Mouse (Mus musculus): ENCODE results near the gene Col6a6.
A peak's percentile ranks its signal among the peaks of the same experiment; 100 is the strongest.
"Not testable (repeated sequence)": the region's sequence is repeated elsewhere in the genome, so short reads cannot be mapped to it uniquely, and the experiment has no call there.

Gene Col6a6

DNA sequence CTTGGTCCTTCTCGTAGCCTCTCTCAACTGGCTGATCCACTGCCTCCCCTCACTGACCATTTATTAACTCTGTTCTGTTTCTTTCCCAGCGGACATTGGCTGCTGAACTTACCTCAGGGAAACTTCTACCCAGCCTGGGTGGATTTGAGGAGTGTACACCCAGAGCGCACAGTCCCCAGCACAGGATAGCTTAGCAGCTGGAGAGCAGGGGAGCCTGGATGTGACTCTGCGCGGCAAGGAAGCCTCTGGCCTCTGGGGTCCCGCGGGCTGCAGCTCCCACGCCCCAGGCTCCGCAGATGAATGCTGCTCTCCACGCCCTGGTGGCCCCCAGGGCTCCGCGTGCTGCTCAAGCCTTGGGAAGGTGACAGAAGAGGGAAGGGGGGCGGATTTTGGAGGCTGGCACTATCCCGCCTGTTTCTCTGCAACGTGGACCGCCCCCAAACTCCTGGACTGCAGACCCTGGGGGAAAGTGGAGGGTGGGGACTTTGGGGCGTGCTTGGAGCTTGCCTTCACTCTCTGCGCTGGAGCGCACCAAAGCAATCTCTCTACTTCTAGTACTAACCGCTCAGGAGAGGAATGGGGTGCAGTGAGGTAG, at the start of gene Col6a6:
Gene Col6a6, minus strand, starts transcription at position 370 of the 595 bp plus-strand sequence.
- no peak for DNase-seq (ENCODE audit: low spot score in 2 of 2)

DNA sequence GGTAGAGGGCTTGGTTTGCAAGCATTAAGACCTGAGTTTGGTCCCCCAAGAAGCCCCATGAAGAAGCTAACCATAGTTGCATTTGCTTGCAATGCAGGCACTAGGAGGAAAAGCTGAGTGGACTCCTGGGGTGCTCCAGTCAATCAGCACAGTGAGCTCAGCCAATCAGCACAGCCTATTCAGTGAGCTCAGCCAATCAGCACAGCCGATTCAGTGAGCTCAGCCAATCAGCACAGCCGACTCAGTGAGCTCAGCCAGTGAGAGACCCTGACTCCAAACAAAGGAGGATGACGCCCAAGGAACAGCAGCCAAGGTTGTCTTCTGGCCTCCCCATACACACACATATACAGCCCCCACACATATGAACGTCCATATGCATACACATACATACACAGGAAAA, 48.2 kb upstream of the Col6a6 start:
- DNase-seq (ENCODE audit: low spot score in 2 of 2) = no peak

DNA sequence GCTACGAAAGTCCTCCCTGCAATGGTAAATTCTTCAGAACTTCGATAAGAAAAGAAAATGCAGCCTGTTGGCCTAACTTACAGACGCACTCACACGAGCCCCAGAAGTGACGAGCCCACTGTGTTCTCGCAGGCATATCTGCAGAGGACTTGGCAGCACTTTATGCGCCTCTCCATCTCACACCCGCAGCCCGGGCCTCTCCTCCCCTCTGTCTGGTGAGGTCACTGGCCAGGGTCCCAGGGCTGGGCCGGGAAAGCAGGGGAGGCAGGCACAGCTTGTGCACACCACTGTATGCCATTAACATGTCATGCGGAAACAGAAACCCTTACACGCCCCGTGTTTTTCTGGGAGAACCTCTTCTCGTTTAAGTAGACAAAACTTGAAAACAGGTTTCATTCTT, 43.7 kb upstream of the Col6a6 start:
- DNase-seq (ENCODE audit: low spot score in 2 of 2) = no peak

DNA sequence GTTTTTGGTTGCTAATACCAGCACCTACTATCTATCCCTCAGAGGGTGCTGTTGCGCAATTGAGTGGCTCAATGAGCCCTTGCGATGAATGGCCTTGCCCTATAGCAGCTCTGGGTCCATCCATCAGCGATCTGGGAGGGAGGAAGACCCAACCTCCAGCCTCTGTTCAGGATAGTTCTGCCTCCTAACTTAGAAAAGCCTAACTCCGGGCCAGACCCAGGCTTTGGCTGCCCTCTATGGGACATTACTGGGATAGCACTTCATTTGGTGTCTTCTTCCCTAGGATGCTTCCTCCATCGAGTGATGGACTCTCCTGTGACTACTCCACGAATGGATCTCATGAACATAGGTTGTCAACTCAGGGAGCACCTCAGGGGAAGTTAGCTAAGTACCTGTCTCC, 29.8 kb upstream of the Col6a6 start:
- DNase-seq (ENCODE audit: low spot score in 2 of 2) = peak; percentile 38 to 69

DNA sequence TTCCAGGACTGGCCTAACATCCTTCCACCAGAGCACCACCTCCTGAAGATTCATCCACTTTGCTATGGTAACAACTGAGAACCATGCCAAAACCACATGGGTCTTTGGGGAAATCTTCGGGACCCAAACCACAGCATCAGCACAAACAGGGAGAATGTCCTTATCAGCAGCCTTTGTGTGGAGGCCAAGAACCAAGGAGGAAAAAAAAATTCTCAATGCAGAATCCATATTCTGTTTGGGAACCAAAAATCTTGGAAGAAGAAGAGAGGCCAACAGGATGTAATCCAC, 24.8 kb upstream of the Col6a6 start:
- no peak for DNase-seq (ENCODE audit: low spot score in 2 of 2)

DNA sequence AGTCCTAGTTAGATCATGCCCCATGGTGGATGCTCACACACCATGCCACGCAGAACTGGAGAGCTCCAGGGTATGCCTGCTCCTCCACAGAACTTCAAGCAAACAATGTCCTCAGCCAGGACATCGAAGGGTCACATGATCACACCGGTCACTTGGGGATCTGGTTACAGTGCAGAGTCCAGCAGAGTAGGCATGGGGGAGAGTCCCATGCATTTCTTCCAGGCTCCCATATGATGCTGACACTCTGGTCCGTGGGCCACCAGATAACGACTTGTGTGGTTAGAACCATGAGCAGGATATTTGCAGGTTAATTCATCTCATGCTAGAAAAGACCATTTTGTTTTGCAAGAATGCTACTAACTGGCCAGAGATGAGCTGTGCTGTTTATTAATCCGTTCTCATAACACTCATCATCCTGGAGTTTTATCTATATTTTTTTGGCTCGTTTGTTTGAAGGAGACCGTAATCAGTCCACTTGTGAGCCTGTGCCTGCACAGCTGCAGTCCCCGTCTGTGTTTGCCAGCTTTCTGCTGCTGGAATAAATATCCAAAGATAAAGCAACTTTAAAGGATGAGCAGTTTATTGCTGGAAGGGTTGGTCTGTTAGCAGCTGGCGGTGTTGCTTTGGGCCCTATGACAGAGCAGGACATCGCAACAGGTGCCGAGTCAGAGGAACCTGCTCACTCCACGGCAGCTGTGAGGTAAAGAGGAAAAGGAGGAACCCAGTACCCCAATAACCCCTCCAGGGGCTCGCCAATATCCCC, 24.2 kb upstream of the Col6a6 start:
- no peak for DNase-seq (ENCODE audit: low spot score in 2 of 2)

DNA sequence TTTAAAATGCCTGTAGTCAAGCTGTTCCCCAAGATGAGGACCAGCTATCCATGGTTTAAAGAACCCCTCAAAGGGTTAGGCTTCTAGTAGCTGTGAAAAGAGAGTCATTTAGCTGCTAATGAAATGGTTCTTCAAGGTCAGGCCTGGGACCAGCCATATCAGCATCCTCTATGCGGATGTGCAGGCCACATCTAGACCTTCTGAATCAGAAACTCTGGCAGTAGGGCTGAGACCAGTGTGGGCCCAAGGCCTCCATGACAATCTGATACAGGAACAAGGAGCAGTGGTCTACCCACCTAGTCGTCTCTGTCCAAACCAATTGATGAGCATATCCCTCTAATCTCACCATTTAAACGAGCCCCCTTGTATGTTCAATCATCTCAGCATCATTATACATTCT, 23.1 kb upstream of the Col6a6 start:
- no peak for DNase-seq (ENCODE audit: low spot score in 2 of 2)

DNA sequence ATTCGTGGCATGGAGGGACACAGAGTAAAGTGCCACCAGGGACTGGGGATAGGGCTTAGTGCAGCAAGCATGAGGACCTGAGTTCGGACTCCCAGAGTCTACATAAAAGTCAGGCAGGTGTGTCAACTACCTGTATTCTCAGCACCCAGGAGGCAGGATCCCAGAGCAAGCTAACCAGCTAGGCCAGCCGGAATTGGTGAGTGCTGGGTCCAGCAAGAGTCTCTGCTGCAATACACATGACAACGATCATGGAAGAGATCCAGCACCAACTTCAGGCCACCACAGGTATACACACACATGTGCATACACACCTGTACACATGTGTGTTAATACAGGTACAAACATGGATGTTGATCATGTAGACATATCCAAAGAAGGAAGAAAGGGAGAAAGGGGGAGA, 20.4 kb upstream of the Col6a6 start:
- DNase-seq (ENCODE audit: low spot score in 2 of 2) = no peak

DNA sequence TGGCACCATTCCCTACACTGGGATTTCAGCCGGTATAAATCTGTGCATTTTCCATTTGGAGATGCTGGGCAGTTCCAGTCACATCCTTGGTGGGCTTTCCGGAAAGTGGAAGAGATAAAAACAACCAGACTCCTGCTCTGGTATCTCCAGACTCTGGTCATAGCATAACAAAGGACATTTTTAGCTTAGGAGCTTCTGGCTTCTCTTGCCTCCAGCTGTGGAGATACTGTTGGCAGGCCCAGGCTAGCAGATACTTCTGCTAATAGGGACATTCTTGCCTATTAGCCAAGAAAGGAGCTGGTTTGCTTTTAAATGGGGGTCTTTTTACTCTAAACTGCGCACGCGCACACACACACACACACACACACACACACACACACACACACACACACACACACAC, 19.3 kb upstream of the Col6a6 start:
- no peak for DNase-seq (ENCODE audit: low spot score in 2 of 2)

DNA sequence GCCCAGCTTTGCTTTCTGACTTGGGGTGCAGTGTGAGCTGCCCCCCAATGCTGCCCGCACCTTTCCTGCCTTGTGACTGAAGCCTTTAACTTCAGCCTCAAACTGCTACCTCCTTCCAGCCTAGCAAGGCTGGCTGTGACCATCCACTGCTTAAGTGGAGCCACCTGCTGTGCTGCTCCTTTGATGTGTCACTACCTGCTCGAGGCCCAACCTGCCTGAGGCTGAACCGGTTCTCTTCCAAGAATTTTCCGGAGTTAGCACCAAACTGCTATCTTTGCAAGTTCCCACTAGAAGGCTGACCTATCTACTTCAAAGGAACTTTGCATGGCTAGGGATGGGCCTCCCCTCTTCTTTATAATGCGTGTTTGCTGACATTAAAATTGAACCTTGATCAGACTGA, 13.4 kb upstream of the Col6a6 start:
- DNase-seq (ENCODE audit: low spot score in 2 of 2) = not testable (repeated sequence)

DNA sequence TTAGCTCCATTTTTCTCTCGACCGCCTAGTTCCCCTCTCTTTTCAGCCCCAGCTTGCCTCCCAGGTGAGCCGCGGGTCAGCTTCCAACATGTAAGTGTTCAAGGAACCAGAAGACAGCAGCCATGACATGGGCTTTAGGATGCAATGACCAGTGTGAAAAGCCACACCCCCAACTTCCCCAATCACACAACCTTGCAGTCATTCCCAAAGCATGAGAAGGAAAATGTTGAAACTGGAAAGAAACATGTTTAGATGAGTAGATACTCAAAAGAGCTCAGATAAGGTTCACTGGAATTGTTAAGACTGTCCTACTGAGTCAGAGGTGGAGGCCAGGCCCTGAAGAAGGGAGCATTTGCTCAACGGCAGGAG, 11.2 kb upstream of the Col6a6 start:
- no peak for DNase-seq (ENCODE audit: low spot score in 2 of 2)

DNA sequence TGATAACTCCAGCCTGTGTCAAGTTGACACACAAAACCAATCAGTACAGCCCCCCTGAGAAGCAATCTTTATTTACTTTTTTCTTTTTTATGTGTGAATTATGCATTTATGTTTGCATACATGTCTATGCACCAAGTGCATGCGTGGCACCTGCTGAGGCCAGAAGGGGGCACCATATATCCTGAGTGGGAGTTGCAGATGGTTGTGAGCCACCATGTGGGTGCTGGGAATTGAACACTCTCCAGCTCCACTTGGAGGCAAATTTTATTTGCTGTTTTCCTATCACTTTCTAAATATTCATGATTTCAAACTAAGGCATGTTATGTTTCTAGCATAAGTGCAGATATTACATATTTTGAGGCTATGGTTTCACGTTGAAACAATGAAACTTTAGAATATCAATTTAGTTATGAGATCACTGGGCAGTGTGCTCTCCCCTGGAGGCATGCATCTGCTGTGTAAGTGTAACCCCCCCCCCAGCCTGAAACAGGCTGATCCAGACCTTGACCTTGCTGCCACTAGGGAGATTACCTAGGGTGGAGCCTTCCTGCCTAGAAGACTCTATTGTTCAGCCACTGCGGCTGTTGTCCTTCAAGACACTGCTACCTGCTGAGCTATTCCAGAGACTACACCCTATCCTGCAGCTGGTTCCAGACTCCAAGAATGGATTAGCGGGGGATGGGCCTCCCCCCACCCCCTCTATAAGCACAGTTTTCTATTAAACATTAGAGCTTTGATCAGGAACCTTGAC, 10.6 kb upstream of the Col6a6 start:
- DNase-seq (ENCODE audit: low spot score in 2 of 2) = no peak

DNA sequence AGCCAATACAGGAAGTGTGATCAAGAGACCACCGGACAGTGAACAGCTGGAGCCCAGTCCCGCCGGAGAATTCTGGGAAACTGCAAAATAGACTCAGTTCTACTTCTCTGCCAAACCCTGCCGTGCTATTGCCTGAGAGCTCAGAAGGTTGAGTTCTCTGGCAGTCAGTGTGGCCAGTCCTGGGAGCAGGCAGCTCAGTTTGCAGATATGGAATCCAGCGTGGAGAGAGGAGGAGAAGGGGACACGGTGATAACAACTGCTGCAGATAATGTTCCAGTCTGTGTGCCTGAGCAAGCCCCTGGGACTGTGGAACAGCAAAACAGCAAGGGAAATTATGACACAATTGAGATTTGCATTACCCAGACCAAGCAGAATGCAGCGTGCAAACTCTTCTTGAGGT, 7.6 kb upstream of the Col6a6 start:
- no peak for DNase-seq (ENCODE audit: low spot score in 2 of 2)

DNA sequence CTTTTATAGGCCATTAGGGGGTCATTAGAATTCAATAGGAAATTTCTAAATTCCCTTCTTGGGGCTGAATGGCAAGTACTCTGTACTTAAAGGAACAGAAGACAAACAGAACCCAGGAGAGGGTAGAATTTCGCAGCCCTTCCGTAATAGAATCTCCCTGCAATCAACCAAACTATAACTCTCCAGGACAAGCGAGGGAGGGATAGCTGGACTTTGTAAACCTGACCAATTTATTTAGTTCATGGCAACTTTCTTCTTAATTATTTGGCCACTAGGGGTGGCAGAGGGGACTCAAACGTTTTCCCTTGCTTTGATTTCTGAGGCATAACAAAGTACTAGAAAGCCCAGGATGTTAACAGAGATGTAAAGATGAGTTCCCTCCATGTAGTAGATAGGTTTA, 6.8 kb upstream of the Col6a6 start:
- no peak for DNase-seq (ENCODE audit: low spot score in 2 of 2)

DNA sequence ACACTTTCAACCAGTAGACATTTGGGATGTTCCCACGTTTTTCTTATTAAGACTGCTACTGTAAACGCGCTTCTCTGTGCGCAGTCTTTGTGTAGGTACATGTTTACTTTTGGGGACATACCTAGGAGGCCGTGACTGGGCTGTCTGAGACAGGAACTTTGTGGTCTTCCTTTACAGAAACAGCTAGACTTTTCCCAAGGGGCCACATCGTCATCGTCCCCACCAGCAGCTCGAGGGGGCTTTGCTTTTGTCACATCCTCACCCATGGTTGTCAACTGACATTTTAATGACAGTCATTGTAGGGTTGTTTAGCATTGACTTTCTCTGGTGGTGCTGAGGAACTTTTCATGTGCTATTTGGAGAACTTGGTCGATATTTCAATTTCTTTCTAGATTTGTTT, 3.3 kb upstream of the Col6a6 start:
- no peak for DNase-seq (ENCODE audit: low spot score in 2 of 2)

DNA sequence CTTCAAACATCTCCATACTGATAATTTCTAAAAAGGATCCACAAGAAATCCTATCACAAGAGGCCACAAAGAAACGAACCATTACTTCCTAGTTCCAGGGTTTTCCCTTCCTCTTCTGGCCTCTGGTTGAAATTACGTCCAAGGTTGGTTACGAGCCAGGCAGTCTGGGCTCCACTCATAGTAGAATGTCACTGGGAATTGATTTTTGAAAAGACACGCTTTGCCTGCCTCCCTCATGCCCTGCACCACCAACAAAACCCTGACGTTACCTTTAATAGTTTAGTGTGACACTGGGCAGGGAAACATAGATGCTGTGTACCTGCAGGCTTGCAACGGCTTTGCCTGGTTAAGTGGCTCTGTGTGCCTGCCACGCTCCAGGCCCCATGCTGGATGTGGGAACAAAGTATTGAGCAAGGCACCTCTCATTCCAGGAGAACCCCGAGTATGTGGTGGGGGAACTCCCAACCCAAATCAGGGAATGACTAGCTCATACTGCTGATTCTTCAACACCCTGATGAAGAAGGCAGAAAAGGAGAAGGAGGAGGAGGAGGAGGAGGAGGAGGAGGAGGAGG, 798 bp downstream of the Col6a6 start:
- no peak for DNase-seq (ENCODE audit: low spot score in 2 of 2)

DNA sequence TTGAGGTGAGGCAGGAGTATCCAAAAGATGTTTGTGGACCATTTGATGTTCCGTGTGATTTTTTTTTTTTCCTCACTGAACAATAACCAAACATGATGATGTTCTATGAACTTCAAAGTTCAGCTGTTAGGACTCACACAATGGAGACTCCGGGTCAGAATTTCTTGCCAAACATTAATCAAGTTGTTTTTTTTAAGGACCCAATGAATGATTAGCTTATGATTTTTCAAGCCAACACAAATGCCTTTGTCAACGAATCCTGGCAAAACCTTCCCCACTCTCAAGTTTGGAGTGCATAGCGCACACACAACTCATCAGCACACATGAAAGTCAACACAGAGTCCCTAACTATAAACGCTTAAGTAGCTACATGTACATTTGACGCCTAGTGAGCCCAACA, 7.2 kb downstream of the Col6a6 start:
- DNase-seq (ENCODE audit: low spot score in 2 of 2) = no peak

DNA sequence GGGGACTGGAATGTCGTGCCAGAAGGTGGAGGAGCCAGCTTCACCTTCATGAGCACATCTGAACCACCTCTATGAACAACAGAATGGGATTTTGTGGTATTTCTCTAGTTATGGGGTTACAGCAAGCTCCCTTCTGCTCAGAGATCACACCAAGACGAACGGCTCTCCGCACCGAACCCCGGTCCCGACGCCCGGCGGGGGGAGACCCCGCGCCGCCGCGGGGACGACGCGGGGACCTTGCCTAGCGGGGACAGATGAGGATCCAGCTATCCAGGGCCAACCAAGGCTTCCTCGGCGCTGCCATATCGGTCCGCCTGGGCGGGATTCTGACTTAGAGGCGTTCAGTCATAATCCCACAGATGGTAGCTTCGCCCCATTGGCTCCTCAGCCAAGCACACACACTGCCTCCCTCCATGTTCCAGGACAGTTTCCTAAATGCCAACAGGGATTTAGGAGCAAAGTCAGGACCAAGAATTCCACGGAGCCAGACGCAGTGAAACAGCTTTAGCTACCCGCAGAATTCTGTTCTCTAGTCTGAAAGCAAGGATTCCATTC, 8.7 kb downstream of the Col6a6 start:
- no peak for DNase-seq (ENCODE audit: low spot score in 2 of 2)

DNA sequence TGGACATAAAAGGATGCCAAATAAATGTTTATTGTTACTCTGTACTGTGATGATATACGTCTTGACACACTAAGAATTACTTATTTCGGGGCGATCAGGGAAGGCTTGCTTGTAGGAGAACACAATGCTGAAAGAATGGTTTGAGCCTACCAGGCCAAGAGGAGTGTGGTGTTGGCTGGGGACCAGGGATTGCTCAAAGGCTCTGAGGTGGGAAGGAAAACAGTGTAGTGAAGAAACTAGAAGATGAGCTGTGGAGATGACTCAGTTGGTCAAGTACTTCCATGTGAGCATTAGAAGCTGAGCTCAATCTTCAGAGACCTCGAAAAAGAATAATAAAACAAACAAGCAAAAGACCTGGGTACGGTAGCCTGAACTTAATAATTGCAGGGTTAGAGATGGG, 13.5 kb downstream of the Col6a6 start:
- no peak for DNase-seq (ENCODE audit: low spot score in 2 of 2)

DNA sequence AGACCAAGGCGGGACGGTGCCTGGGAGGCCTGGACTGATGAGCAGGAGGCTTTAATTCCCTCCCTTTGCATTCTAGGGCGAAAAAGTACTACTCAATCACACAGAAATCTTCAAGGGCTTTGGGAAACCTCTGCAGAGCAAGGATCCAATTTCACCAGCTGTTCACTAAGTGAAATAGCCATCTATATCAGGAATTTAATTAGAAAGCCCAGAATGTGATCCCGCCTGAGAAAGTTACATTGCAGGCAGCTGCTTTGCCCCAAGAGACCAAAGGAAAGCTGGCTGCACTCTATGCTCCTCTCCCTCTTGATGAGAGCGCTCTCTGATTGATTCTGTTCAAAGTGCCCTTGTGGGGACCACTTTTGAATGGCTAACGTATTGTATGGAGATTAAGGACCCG, 16.5 kb downstream of the Col6a6 start:
- no peak for DNase-seq (ENCODE audit: low spot score in 2 of 2)

DNA sequence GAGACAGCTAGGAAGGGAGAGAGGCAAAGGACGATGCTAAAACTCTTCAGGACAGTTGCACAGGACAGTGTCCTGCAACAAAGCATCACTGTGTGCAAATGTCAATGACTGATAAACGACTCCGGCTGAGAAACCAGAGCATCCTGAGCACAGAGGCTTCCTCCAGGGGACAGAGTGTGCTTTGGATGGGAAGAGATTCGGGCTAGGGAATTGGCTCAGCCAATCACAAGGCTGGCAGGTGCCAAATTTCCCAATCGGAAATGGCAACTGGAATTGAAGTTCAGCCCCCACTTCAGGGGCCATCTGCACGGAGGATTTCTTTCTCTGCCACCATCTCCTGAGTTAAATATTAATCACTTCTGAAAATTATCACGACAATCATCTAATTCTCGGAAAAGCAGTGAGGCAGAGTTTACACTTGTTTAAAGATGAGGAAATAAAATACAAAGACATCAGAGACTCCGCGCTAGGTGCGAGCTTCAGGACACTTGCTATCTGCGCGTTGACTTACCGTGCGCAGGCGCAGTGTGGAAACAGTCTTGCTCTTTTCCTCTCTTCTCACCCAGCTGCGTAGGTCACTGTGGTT, 18.9 kb downstream of the Col6a6 start:
- no peak for DNase-seq (ENCODE audit: low spot score in 2 of 2)

DNA sequence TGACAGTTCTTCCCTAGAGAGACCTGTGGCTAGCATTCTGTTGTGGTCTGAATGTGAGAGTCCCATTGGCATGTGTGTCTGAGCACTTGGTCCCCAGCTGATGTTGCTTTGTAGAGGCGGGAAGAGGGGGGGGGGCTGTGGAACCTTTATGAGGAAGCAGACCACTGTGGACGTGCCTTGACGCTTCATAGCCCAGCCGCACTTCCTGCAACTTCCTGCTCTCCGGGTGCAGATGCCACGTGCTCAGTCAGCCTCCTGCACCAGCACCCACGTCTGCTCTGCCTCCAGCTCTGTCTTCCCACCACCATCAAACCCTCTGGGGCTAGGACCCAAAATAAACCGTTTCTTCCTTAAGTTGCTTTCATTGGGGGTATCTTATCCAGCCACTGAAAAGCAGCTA, 24.5 kb downstream of the Col6a6 start:
- DNase-seq (ENCODE audit: low spot score in 2 of 2) = no peak
